Mouse (Mus musculus) forebrain, embryonic 10.5 days (tissue): ENCODE data around the gene Rsph9. TPM values are rescaled to one million over a fixed set of nuclear protein-coding genes. Genes with fewer than 3 reads are reported as not detected.
A peak's percentile ranks its signal among the peaks of the same experiment; 100 is the strongest.

ENCODE experiments used
- DNase-seq: peaks from one replicate; pipeline ENCODE4 v3.0.0-alpha.2; 2017; ENCODE audit warnings: low spot score; ENCODE audit errors: extremely low spot score
- H3K27ac ChIP-seq: fragments of 300-500 bp; sonication (generic); 2 replicates; pipeline ENCODE4 v1.5.1; 2016; ENCODE audit warnings: mild to moderate bottlenecking
- H3K27me3 ChIP-seq: fragments of 300-500 bp; sonication (generic); 2 replicates; pipeline ENCODE4 v1.6.1; 2016; ENCODE audit warnings: mild to moderate bottlenecking; ENCODE audit not compliant: poor library complexity, severe bottlenecking
- H3K36me3 ChIP-seq: fragments of 300-500 bp; sonication (generic); replicated peaks from 2 replicates; pipeline ENCODE4 v1.6.1; 2016; ENCODE audit warnings: mild to moderate bottlenecking, moderate library complexity
- H3K4me1 ChIP-seq: fragments of 300-500 bp; sonication (generic); 2 replicates; pipeline ENCODE4 v1.6.1; 2016
- H3K4me3 ChIP-seq: fragments of 300-500 bp; sonication (generic); 2 replicates; pipeline ENCODE4 v1.5.1; 2016; ENCODE audit warnings: mild to moderate bottlenecking, moderate library complexity
- H3K9me3 ChIP-seq: fragments of 300-500 bp; sonication (generic); 2 replicates; pipeline ENCODE4 v1.6.1; 2016; ENCODE audit warnings: mild to moderate bottlenecking, moderate library complexity
- WGBS: fragments of 180-500 bp; shearing (Covaris S2); methylation state at CpG from one replicate; pipeline ENCODE4 v1.1.7; 2016; 5-methylcytosine and 5-hydroxymethylcytosine counted together
- polyA plus RNA-seq: library from polyadenylated mRNA; unstranded; fragments of >200 nt; fragmentation: Nextera tagmentation; extraction: Ambion mirVana; gene quantifications from 2 replicates; pipeline ENCODE4 v1.2.1, GENCODE M21; 2016

The Rsph9 gene
- polyA plus RNA-seq, 1 experiment from 2014 or later, result 11.3 TPM

- DNase-seq, result no peak
- H3K9me3 ChIP-seq, result no peaks in the 10 kb centered on the region
- WGBS, result 52% methylated on average over 9 of the region's 9 CpGs
- peaks cover 43% of the 10 kb centered on the region for H3K36me3 ChIP-seq
- H3K27me3 ChIP-seq, result no peaks in the 10 kb centered on the region
- H3K4me1 ChIP-seq, result peaks cover 31% of the 10 kb centered on the region
- H3K4me3 ChIP-seq, result peak overlapping the region; percentile 88
- peak overlapping the region; percentile 92 for H3K27ac ChIP-seq
These were observed 17.7 kb upstream of the Rsph9 start for GRCm38 (mm10) chr17:46161710-46162109.

- Histone ChIP-seq H3K27me3 (no peaks in the 10 kb centered on the region), H3K36me3 (peaks cover 38% of the 10 kb centered on the region), H3K27ac (peak overlapping the region; percentile 92), H3K9me3 (no peaks in the 10 kb centered on the region), H3K4me3 (peak overlapping the region; percentile 88), H3K4me1 (peaks cover 31% of the 10 kb centered on the region)
- under 1% methylated on average over 19 of the region's 19 CpGs for WGBS
- DNase-seq, result no peak
These were observed 17.2 kb upstream of the Rsph9 start for GRCm38 (mm10) chr17:46161179-46161578.

- H3K4me1 ChIP-seq, result peaks cover 31% of the 10 kb centered on the region
- no peaks in the 10 kb centered on the region for H3K9me3 ChIP-seq
- H3K36me3 ChIP-seq, result peaks cover 33% of the 10 kb centered on the region
- H3K4me3 ChIP-seq, result peak within 1 kb of the TSS; percentile 88
- under 1% methylated on average over 23 of the region's 23 CpGs for WGBS
- DNase-seq, result peak; percentile 97
- peak within 1 kb of the TSS; percentile 92 for H3K27ac ChIP-seq
- no peaks in the 10 kb centered on the region for H3K27me3 ChIP-seq
These were observed 16.7 kb upstream of the Rsph9 start, which contains the start of gene Gtpbp2 for GRCm38 (mm10) chr17:46160686-46161085. Gtpbp2 (plus strand) TSS chr17:46161032.

- peak; percentile 85 for DNase-seq
- Histone ChIP-seq H3K4me3 (peak overlapping the region; percentile 88), H3K36me3 (peaks cover 28% of the 10 kb centered on the region), H3K27ac (peak overlapping the region; percentile 92), H3K9me3 (no peaks in the 10 kb centered on the region), H3K4me1 (peaks cover 31% of the 10 kb centered on the region), H3K27me3 (no peaks in the 10 kb centered on the region)
- 0% methylated on average over 16 of the region's 16 CpGs for WGBS
These were observed 16.2 kb upstream of the Rsph9 start for GRCm38 (mm10) chr17:46160090-46160662.

GRCm38 (mm10) chr17:46159236-46159635, 15.2 kb upstream of the Rsph9 start:
- H3K36me3 ChIP-seq, result peaks cover 18% of the 10 kb centered on the region
- H3K27ac ChIP-seq, result peak overlapping the region; percentile 92; the same call in 1 of the 2 replicates
- no peaks in the 10 kb centered on the region for H3K9me3 ChIP-seq
- no peaks in the 10 kb centered on the region for H3K27me3 ChIP-seq
- 65% methylated on average over 2 of the region's 2 CpGs for WGBS
- peak overlapping the region; percentile 88 for H3K4me3 ChIP-seq
- H3K4me1 ChIP-seq, result peaks cover 31% of the 10 kb centered on the region
- no peak for DNase-seq

GRCm38 (mm10) chr17:46157131-46157530, 13.1 kb upstream of the Rsph9 start:
- Histone ChIP-seq H3K27me3 (no peaks in the 10 kb centered on the region), H3K27ac (no peak overlapping the region), H3K4me3 (no peak overlapping the region), H3K36me3 (no peaks in the 10 kb centered on the region), H3K9me3 (no peaks in the 10 kb centered on the region), H3K4me1 (peaks cover 34% of the 10 kb centered on the region)
- WGBS, result 89% methylated on average over 8 of the region's 8 CpGs
- DNase-seq, result no peak

- Histone ChIP-seq H3K27me3 (no peaks in the 10 kb centered on the region), H3K36me3 (peaks cover 2% of the 10 kb centered on the region), H3K4me1 (peaks cover 30% of the 10 kb centered on the region), H3K9me3 (no peaks in the 10 kb centered on the region), H3K27ac (no peak overlapping the region), H3K4me3 (no peak overlapping the region)
- no peak for DNase-seq
- WGBS, result 84% methylated on average over 5 of the region's 5 CpGs
These were observed 12.7 kb upstream of the Rsph9 start for GRCm38 (mm10) chr17:46156680-46157079.

GRCm38 (mm10) chr17:46154336-46154735, 10.3 kb upstream of the Rsph9 start:
- DNase-seq, result no peak
- H3K9me3 ChIP-seq, result no peaks in the 10 kb centered on the region
- H3K36me3 ChIP-seq, result peaks cover 13% of the 10 kb centered on the region
- no peaks in the 10 kb centered on the region for H3K27me3 ChIP-seq
- peaks cover 17% of the 10 kb centered on the region for H3K4me1 ChIP-seq
- WGBS, result 95% methylated on average over 3 of the region's 3 CpGs
- H3K4me3 ChIP-seq, result no peak overlapping the region
- H3K27ac ChIP-seq, result no peak overlapping the region

GRCm38 (mm10) chr17:46152847-46153782, 9.1 kb upstream of the Rsph9 start, which contains the start of gene Mad2l1bp:
Mad2l1bp (minus strand) TSS chr17:46153553.
- H3K4me3 ChIP-seq, result peak within 1 kb of the TSS; percentile 80
- peaks cover 25% of the 10 kb centered on the region for H3K36me3 ChIP-seq
- no peaks in the 10 kb centered on the region for H3K27me3 ChIP-seq
- DNase-seq, result peak; percentile 85
- H3K4me1 ChIP-seq, result peaks cover 17% of the 10 kb centered on the region
- 10% methylated on average over 33 of the region's 33 CpGs for WGBS
- H3K9me3 ChIP-seq, result no peaks in the 10 kb centered on the region
- peak within 1 kb of the TSS; percentile 89 for H3K27ac ChIP-seq

- Histone ChIP-seq H3K27ac (no peak overlapping the region), H3K4me1 (peaks cover 19% of the 10 kb centered on the region), H3K27me3 (peaks cover 12% of the 10 kb centered on the region), H3K4me3 (no peak overlapping the region), H3K36me3 (0 out of 2 replicates have a peak, but pooled peaks cover 5% of the 10 kb centered on the region), H3K9me3 (no peaks in the 10 kb centered on the region)
- 87% methylated on average over 3 of the region's 3 CpGs for WGBS
- no peak for DNase-seq
These were observed 4.1 kb downstream of the Rsph9 start for GRCm38 (mm10) chr17:46139872-46140271.

GRCm38 (mm10) chr17:46138563-46139236, 5.3 kb downstream of the Rsph9 start:
- H3K4me1 ChIP-seq, result peaks cover 8% of the 10 kb centered on the region
- no peaks in the 10 kb centered on the region for H3K9me3 ChIP-seq
- no peak overlapping the region for H3K27ac ChIP-seq
- H3K36me3 ChIP-seq, result 0 out of 2 replicates have a peak, but pooled peaks cover 5% of the 10 kb centered on the region
- DNase-seq, result no peak
- peaks cover 11% of the 10 kb centered on the region for H3K27me3 ChIP-seq
- 85% methylated on average over 8 of the region's 8 CpGs for WGBS
- no peak overlapping the region for H3K4me3 ChIP-seq

- H3K9me3 ChIP-seq, result no peaks in the 10 kb centered on the region
- peaks cover 7% of the 10 kb centered on the region for H3K4me1 ChIP-seq
- DNase-seq, result no peak
- 82% methylated on average over 8 of the region's 8 CpGs for WGBS
- H3K36me3 ChIP-seq, result peaks cover 33% of the 10 kb centered on the region
- H3K27me3 ChIP-seq, result peaks cover 7% of the 10 kb centered on the region; the same call in 1 of the 2 replicates
- no peak overlapping the region for H3K27ac ChIP-seq
- no peak overlapping the region for H3K4me3 ChIP-seq
These were observed 11.2 kb downstream of the Rsph9 start for GRCm38 (mm10) chr17:46132862-46133261.
